Mouse (Mus musculus) thymus, postnatal 4 days (tissue): ENCODE measurements around the gene Doc2g.
"Not testable (repeated sequence)": the region's sequence is repeated elsewhere in the genome, so short reads cannot be mapped to it uniquely, and the experiment has no call there.

Experiments
- DNase-seq: peaks from one replicate; pipeline ENCODE4 v3.0.0; 2021

Doc2g gene

GRCm38 (mm10) chr19:4018743-4019583 is 15.8 kb downstream of the Doc2g start:
- DNase-seq = peak; percentile 63

- DNase-seq = no peak
Measured at GRCm38 (mm10) chr19:4023185-4023584, 20.1 kb downstream of the Doc2g start.

- DNase-seq = no peak
Measured at GRCm38 (mm10) chr19:4027576-4027975, 24.5 kb downstream of the Doc2g start.

DNA sequence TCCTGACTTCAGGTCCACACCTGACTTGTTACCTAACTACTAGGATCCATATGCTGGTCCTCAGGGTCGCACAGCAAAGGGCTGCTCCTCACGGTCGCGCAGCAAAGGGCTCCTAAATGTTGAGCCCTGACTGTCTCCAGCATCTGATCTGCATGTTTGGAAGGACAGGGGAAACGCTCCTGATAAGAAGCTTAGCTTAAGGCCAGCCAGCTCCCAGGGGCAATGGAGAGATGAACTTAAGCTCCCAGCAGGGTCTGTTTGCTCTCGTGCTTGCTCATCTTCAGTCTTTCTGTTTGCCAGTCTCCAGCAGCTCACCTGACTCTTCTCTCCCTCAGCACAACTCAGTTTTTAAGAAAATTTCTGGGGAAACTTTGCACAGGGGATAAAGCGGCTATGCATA is 29.6 kb downstream of the Doc2g start:
- DNase-seq = no peak

GRCm38 (mm10) chr19:4033298-4033697 is 30.2 kb downstream of the Doc2g start:
- DNase-seq = no peak

GRCm38 (mm10) chr19:4033742-4034141 is 30.6 kb downstream of the Doc2g start:
- no peak for DNase-seq

GRCm38 (mm10) chr19:4036327-4037045 is 33.4 kb downstream of the Doc2g start:
- DNase-seq = no peak

GRCm38 (mm10) chr19:4037154-4037787 is 34.2 kb downstream of the Doc2g start:
- not testable (repeated sequence) for DNase-seq

DNA sequence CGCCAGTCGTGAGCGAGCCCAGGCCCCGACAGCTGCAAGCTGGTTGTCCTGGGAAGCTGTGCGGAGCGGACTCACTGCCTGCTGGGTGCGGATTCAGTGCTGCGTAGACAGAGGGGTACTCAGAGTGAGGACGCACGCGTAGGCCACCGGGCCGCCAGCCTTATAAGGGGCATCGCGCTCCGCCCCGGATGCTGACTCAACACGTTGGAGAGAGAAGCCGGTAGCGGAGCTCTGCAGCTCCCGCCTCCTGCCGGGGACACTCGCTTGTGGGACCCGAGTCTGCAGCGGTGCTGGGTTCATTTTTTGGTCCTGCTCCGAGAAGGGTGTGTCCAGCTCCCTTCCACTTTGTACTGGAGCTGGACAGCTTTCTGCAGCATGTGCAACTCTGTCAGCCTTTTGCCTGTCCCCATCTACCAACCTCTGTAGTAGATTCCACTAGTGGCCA is 34.7 kb downstream of the Doc2g start, which contains the start of gene Gstp1:
Gene Gstp1 (minus strand): TSS at position 198 of the 445 bp plus-strand sequence.
- DNase-seq = peak; percentile 91

- not testable (repeated sequence) for DNase-seq
Measured at GRCm38 (mm10) chr19:4040941-4041340, 37.8 kb downstream of the Doc2g start.

GRCm38 (mm10) chr19:4041500-4041899 is 38.4 kb downstream of the Doc2g start:
- not testable (repeated sequence) for DNase-seq

DNA sequence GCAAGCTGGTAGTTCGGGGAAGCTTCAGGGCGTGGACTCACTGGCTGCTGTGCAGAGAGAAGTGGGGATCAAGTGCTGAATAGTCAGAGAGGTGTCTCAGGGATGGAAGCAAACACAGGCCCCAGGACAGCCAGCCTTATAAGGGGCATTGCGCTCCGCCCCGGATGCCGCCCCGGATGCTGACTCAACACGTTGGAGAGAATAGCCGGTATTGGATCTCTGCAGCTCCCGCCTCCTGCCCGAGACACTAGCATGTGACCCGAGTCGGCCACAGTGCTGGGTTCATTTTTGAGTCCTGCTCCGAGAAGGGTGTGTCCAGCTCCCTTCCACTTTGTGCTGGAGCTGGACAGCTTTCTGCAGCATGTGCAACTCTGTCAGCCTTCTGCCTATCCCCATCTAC is 39.0 kb downstream of the Doc2g start:
- DNase-seq = no peak

DNA sequence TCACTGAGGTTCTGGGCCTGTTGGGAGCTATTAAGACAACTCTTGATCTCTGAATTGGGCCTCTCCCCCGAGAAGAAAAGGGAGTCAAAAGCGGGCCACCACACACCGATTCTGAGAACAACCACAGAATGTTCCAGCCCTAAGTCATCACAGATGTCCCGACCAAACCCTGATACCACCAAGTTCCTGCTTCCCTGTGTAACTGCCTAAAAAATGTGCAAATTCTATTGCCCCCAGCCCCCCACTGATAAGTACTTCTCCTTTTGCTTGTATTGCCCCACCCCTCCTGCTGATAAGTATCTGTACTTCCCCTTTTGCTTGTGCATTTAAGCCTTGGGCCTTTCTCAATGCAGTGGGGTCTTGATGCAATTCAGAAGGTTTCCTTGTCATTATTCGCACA is 41.0 kb downstream of the Doc2g start:
- DNase-seq = not testable (repeated sequence)

DNA sequence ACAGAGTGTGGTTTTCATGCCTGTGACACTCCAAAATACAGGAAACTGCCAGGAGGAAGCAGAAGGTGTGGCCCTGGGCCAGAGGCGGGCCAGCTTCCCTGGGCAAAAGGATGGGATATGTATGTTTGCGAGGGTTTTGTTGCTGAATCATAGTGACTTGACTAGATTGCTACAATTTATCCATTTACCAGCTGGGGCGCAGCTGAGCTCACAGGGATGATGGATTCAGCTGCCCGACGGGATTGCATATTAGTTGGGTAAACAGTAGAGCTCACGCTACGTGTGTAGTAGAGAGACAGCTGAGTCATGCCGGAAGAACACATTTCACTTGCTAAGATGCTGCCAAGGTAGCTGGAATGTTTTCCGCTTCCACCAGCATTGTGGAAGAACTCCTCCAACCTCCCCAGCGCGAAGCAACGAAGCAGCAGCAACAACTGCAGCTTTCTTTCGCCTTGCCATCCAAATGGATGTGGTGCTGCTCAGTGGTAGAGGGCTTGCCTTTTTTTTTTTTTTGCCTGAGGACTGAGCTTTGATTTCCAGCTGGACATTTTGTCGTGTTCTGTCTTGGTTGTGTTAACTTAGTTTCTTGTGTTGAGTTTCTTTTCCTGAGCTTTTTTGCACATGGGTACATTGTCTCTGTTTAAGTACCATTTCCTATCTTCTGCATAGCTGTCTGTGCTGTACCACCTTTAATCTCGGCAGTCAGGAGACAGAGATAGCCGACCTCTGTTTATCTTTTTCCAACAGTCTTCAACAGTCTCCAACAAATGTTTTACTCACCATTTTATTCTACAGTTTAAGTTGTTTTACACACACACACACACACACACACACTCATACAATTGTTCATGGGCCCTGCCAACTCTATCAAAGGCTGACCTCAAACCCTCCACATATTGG is 43.1 kb downstream of the Doc2g start, which contains the start of gene Gstp2:
Gene Gstp2 (minus strand): TSS at position 58 of the 900 bp plus-strand sequence.
- DNase-seq = no peak

DNA sequence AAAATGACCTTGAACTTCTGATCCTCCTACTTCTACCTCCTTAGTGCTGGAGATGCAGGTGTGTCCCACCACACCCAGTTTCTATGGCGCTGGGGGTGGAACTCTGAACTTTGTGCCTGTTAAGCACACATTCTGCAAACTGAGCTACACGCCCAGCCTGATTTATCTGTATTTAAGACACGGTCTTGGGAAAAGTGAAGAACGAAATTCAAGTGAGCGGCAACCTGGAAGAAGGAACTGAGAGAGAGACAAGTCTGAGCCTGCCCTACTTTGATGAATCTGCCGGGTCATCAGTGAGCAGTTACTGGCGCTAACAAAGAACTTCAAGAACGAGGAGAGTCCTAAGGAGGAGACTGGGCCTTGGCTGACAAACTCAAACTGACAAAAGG is 43.7 kb downstream of the Doc2g start:
- no peak for DNase-seq

- peak; percentile 94 for DNase-seq
Measured at GRCm38 (mm10) chr19:4047859-4048258, 44.7 kb downstream of the Doc2g start.

DNA sequence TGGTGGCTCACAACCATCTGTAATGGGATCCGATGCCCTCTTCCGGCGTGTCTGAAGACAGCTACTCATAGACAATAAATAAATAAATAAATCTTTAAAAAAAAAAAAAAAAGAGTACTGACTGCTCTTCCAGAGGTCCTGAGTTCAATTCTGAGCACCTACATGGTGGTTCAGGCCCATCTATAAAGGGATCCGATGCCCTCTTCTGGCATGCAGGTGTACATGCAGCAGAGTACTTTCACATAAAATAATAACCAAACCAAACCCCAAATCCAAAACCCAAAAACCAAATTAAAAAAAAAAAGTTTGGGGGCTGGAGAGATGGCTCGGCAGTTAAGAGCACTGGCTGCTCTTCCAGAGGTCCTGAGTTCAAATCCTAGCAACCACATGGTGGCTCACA is 46.0 kb downstream of the Doc2g start:
- DNase-seq = not testable (repeated sequence)

- DNase-seq = peak; percentile 52
Measured at GRCm38 (mm10) chr19:4051016-4051415, 47.9 kb downstream of the Doc2g start.

GRCm38 (mm10) chr19:4051741-4052515 is 48.8 kb downstream of the Doc2g start:
- peak; percentile 93 for DNase-seq

- DNase-seq = no peak
Measured at GRCm38 (mm10) chr19:4052516-4053030, 49.5 kb downstream of the Doc2g start.

- no peak for DNase-seq
Measured at GRCm38 (mm10) chr19:4054613-4055012, 51.5 kb downstream of the Doc2g start.
